Mouse (Mus musculus) hindbrain, embryonic 16.5 days (tissue): ENCODE results near the gene Hap1. TPM values are rescaled to one million over a fixed set of nuclear protein-coding genes. Genes with fewer than 3 reads are reported as not detected.
A peak's percentile ranks its signal among the peaks of the same experiment; 100 is the strongest.

Experiments
- ATAC-seq: fragments of 200-750 bp; cut with Nextera tagmentation; 2 replicates; pipeline ENCODE4 v1.8.0; 2017; ENCODE audit warnings: moderate TSS enrichment, moderate library complexity
- H3K27ac ChIP-seq: fragments of 300-500 bp; sonication (generic); 2 replicates; pipeline ENCODE4 v1.5.1; 2014; ENCODE audit warnings: low read depth, mild to moderate bottlenecking, control low read depth, low read length, moderate library complexity
- H3K27me3 ChIP-seq: fragments of 300-500 bp; sonication (generic); replicated peaks from 2 replicates; pipeline ENCODE4 v1.6.1; 2014; ENCODE audit warnings: low read length; ENCODE audit not compliant: control insufficient read depth, insufficient read depth
- H3K36me3 ChIP-seq: fragments of 300-500 bp; sonication (generic); 2 replicates; pipeline ENCODE4 v1.6.1; 2014; ENCODE audit warnings: mild to moderate bottlenecking, low read length, moderate library complexity, mixed read lengths; ENCODE audit not compliant: control insufficient read depth, insufficient read depth
- H3K4me1 ChIP-seq: fragments of 300-500 bp; sonication (generic); 2 replicates; pipeline ENCODE4 v1.6.1; 2014; ENCODE audit warnings: low read depth, low read length; ENCODE audit not compliant: control insufficient read depth, insufficient read depth
- H3K4me2 ChIP-seq: fragments of 300-500 bp; sonication (generic); 2 replicates; pipeline ENCODE4 v1.6.1; 2014; ENCODE audit warnings: mild to moderate bottlenecking, low read length, control low read depth, moderate library complexity
- H3K4me3 ChIP-seq: fragments of 300-500 bp; sonication (generic); 2 replicates; pipeline ENCODE4 v1.5.1; 2014; ENCODE audit warnings: mild to moderate bottlenecking, low read length, control low read depth, moderate library complexity
- H3K9ac ChIP-seq: fragments of 300-500 bp; sonication (generic); 2 replicates; pipeline ENCODE4 v1.6.1; 2014; ENCODE audit warnings: low read depth, mild to moderate bottlenecking, control low read depth, low read length, moderate library complexity
- H3K9me3 ChIP-seq: fragments of 300-500 bp; sonication (generic); 2 replicates; pipeline ENCODE4 v1.6.1; 2014; ENCODE audit warnings: mild to moderate bottlenecking, low read length, moderate library complexity; ENCODE audit not compliant: control insufficient read depth
- WGBS: fragments of 180-500 bp; shearing (Covaris S2); extraction: QIAGEN DNeasy Blood & Tissue Kit; methylation state at CpG from one replicate; pipeline ENCODE4 v1.1.7; 2014; 5-methylcytosine and 5-hydroxymethylcytosine counted together
- polyA plus RNA-seq: library from polyadenylated mRNA; unstranded; fragments of >200 nt; fragmentation: Nextera tagmentation; extraction: Ambion mirVana; gene quantifications from 2 replicates; pipeline ENCODE4 v1.2.1, GENCODE M21; 2015

Hap1 gene
- polyA plus RNA-seq, 1 experiment from 2014 or later = 333 TPM

DNA sequence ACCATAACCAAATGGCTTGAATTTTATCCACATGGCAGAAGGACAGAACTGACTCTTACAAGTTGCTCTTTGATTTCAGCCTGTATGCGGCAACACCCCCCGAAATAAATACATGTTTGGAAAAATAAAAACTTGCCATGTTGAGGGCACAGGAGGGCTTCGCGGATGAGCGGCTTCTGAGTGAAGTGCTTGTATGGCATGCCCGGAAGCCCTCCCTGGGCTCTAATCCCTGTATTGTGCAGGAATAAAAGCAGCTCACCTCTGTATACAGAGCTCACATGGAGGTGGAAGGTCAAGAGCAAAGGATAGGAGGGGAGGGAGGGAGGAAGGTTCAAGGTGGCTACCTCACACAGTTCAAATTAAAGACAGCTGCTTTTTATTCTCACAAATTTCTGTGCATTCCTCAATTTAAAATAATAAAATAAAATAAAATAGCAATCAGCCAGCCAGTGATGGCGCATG is 36.0 kb upstream of the Hap1 start:
- peaks cover 36% of the 10 kb centered on the region for H3K4me1 ChIP-seq
- 84% methylated on average over 7 of the region's 7 CpGs for WGBS
- no peak overlapping the region for H3K27ac ChIP-seq
- no peak overlapping the region for H3K4me3 ChIP-seq
- no peaks in the 10 kb centered on the region for H3K27me3 ChIP-seq
- no peak overlapping the region for H3K9ac ChIP-seq
- H3K36me3 ChIP-seq = no peaks in the 10 kb centered on the region
- H3K4me2 ChIP-seq = no peak overlapping the region
- H3K9me3 ChIP-seq = no peaks in the 10 kb centered on the region
- ATAC-seq = no peak

GRCm38 (mm10) chr11:100391081-100391883 is 35.4 kb upstream of the Hap1 start:
- no peak overlapping the region for H3K4me2 ChIP-seq
- 66% methylated on average over 9 of the region's 9 CpGs for WGBS
- ATAC-seq = peak; percentile 52
- no peaks in the 10 kb centered on the region for H3K36me3 ChIP-seq
- H3K9ac ChIP-seq = no peak overlapping the region
- no peaks in the 10 kb centered on the region for H3K9me3 ChIP-seq
- peak overlapping the region; percentile 44; the same call in 1 of the 2 replicates for H3K27ac ChIP-seq
- no peak overlapping the region for H3K4me3 ChIP-seq
- peaks cover 32% of the 10 kb centered on the region for H3K4me1 ChIP-seq
- H3K27me3 ChIP-seq = no peaks in the 10 kb centered on the region

DNA sequence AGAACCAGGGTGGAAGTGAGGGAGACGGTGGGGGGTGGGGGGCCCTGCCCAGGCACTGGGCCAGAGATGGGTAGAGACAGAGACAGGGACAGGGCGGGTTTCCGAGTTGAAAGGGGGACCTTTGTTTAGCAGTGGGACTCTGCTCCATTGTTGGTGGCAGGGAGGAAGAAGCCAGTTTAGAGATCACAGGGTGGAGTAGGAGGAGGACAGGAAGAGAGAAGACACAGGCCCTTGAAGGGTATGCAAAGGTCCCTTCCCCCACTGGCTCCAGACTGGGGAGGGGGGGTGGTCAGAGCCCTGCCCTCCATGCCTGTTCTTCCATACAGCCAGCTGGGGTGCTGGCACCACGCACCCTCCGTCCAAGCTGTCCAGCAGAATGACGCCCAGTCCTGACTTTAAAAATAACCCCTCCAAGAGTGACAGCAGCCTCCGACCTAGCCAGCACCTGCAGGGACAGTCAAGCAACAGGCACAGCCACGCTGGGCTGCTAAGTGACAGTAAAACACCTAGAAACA is 34.1 kb upstream of the Hap1 start:
- ATAC-seq = peak; percentile 12; the same call in 1 of the 2 replicates
- no peak overlapping the region for H3K9ac ChIP-seq
- H3K4me3 ChIP-seq = no peak overlapping the region
- H3K4me2 ChIP-seq = no peak overlapping the region
- peak overlapping the region; percentile 16; the same call in 1 of the 2 replicates for H3K27ac ChIP-seq
- no peaks in the 10 kb centered on the region for H3K9me3 ChIP-seq
- WGBS = 39% methylated on average over 8 of the region's 8 CpGs
- H3K36me3 ChIP-seq = peaks cover 7% of the 10 kb centered on the region
- H3K4me1 ChIP-seq = peaks cover 19% of the 10 kb centered on the region
- no peaks in the 10 kb centered on the region for H3K27me3 ChIP-seq

DNA sequence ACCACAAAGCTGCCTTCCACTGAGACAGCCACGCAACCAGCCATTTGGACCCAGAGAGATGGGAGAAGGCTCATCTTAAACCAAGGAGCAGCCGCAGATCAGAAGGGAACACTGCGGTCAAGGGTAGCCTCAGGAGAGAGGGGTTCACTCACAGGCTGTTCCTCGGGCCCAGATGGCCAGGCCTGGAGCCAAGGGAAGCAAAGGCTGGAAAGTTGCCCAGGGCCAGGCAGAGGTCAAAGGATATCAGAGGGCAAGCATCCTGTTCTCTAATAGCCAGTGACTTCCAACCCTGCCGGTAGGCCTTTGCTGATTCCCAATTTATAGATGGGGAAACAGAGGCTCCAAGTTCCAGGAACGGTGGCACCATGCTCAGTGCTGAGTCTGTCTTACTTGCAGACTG is 32.7 kb upstream of the Hap1 start:
- WGBS = 89% methylated on average over 6 of the region's 6 CpGs

DNA sequence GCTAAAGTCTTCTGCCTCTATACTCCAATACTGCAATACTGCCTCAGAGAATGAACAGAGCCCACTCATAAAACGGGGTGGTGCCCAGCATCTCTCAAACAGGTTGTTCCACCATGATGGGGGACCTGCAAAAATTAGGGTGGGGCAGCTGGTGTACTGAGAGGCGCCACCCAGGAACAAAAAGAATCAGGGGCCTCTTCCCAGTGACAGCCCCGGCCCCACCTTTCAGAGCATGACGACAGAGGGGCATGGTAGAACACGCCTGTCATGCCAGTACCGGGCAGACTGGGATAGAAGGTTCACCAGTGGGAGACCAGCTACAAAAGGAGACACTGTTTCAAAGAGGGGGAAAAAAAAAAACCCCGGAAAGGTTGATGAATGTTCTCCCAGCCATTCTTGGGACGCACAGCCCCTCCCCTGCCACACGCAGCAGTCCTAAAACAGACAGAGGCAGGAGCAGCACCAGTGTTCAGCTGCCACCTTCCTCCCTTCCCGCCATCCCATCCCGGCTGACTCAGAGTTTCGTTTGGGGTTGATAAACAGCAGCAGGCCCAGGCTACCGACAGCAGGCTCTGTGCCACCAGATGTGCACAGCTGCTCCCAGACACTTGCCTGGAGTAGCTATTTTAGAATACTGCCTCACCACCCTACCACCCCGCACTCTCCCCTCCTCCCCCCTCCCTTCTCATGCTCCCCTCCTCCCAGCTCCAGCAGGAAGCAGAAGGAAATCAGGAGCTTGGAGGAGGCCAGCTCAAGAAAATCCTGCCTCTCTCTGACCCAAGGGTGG is 31.9 kb upstream of the Hap1 start:
- ATAC-seq = no peak
- Histone ChIP-seq H3K27ac (no peak overlapping the region), H3K4me1 (peaks cover 16% of the 10 kb centered on the region), H3K9me3 (no peaks in the 10 kb centered on the region), H3K27me3 (no peaks in the 10 kb centered on the region), H3K9ac (no peak overlapping the region), H3K36me3 (peaks cover 23% of the 10 kb centered on the region), H3K4me3 (no peak overlapping the region), H3K4me2 (no peak overlapping the region)
- WGBS = 48% methylated on average over 14 of the region's 14 CpGs

More for the DNA sequence above, 32.7 kb upstream of the Hap1 start:
- Histone ChIP-seq H3K9me3 (no peaks in the 10 kb centered on the region), H3K36me3 (peaks cover 15% of the 10 kb centered on the region), H3K27me3 (no peaks in the 10 kb centered on the region), H3K4me1 (peaks cover 16% of the 10 kb centered on the region), H3K27ac (no peak overlapping the region), H3K9ac (no peak overlapping the region), H3K4me2 (no peak overlapping the region), H3K4me3 (no peak overlapping the region)
- no peak for ATAC-seq

- no peak overlapping the region for H3K27ac ChIP-seq
- peaks cover 16% of the 10 kb centered on the region for H3K4me1 ChIP-seq
- no peak for ATAC-seq
- no peak overlapping the region for H3K4me3 ChIP-seq
- H3K9ac ChIP-seq = no peak overlapping the region
- no peaks in the 10 kb centered on the region for H3K27me3 ChIP-seq
- 83% methylated on average over 6 of the region's 6 CpGs for WGBS
- no peak overlapping the region for H3K4me2 ChIP-seq
- peaks cover 27% of the 10 kb centered on the region for H3K36me3 ChIP-seq
- H3K9me3 ChIP-seq = no peaks in the 10 kb centered on the region
Observed at GRCm38 (mm10) chr11:100387111-100387510, 31.2 kb upstream of the Hap1 start.

DNA sequence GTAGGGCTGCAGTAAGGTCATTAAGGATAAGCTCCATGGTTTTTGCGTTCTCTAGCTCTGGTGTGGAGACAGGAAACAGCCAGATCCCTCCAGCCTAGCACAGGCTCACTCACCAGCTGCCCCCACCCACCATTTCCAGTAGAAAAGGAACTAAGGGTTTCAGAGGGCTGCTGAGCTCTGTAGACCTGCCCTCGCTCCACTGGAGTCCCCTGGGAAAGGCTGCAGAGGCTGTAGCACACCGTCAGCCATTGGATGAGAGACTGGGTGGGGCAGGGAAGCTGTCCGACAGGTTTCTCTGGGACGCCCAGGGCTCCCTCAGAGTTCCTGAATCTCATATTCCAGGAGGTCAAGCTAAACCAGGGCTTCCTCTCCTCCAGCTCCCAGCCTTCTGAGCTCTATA is 30.7 kb upstream of the Hap1 start:
- ATAC-seq = no peak
- H3K27me3 ChIP-seq = no peaks in the 10 kb centered on the region
- no peaks in the 10 kb centered on the region for H3K9me3 ChIP-seq
- H3K4me3 ChIP-seq = no peak overlapping the region
- peaks cover 16% of the 10 kb centered on the region for H3K4me1 ChIP-seq
- no peak overlapping the region for H3K27ac ChIP-seq
- no peak overlapping the region for H3K9ac ChIP-seq
- 52% methylated on average over 5 of the region's 5 CpGs for WGBS
- no peak overlapping the region for H3K4me2 ChIP-seq
- H3K36me3 ChIP-seq = peaks cover 31% of the 10 kb centered on the region

- WGBS = 95% methylated on average over 3 of the region's 3 CpGs
- no peak overlapping the region for H3K9ac ChIP-seq
- ATAC-seq = no peak
- peaks cover 9% of the 10 kb centered on the region for H3K4me1 ChIP-seq
- H3K27me3 ChIP-seq = no peaks in the 10 kb centered on the region
- H3K36me3 ChIP-seq = peaks cover 35% of the 10 kb centered on the region
- no peak overlapping the region for H3K27ac ChIP-seq
- H3K4me3 ChIP-seq = no peak overlapping the region
- no peaks in the 10 kb centered on the region for H3K9me3 ChIP-seq
- no peak overlapping the region for H3K4me2 ChIP-seq
Observed at GRCm38 (mm10) chr11:100385016-100385415, 29.1 kb upstream of the Hap1 start.

GRCm38 (mm10) chr11:100382682-100383081 is 26.8 kb upstream of the Hap1 start:
- Histone ChIP-seq H3K4me3 (no peak overlapping the region), H3K27ac (no peak overlapping the region), H3K9me3 (no peaks in the 10 kb centered on the region), H3K4me1 (peaks cover under 1% of the 10 kb centered on the region; the same call in 1 of the 2 replicates), H3K4me2 (no peak overlapping the region), H3K27me3 (no peaks in the 10 kb centered on the region), H3K36me3 (peaks cover 52% of the 10 kb centered on the region), H3K9ac (no peak overlapping the region)
- WGBS = 91% methylated on average over 6 of the region's 6 CpGs
- ATAC-seq = no peak
